Mouse (Mus musculus): ENCODE measurements around the gene Aff3.
A peak's percentile ranks its signal among the peaks of the same experiment; 100 is the strongest.
"Not testable (repeated sequence)": the region's sequence is repeated elsewhere in the genome, so short reads cannot be mapped to it uniquely, and the experiment has no call there.

Gene Aff3

DNA sequence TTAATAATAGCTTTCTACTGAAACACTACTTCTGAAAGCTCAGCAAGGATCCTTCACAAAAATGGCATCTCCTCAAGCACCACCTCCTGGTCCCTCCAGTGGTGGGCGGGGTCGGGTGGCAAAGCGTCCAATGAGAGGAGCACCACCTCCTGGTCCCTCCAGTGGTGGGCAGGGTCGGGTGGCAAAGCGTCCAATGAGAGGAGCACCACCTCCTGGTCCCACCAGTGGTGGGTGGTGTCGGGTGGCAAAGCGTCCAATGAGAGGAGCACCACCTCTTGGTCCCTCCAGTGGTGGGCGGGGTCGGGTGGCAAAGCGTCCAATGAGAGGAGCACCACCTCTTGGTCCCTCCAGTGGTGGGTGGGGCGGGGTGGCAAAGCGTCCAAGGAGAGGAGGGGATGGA lies 234.4 kb downstream of the Aff3 start:
- DNase-seq: not testable (repeated sequence)

DNA sequence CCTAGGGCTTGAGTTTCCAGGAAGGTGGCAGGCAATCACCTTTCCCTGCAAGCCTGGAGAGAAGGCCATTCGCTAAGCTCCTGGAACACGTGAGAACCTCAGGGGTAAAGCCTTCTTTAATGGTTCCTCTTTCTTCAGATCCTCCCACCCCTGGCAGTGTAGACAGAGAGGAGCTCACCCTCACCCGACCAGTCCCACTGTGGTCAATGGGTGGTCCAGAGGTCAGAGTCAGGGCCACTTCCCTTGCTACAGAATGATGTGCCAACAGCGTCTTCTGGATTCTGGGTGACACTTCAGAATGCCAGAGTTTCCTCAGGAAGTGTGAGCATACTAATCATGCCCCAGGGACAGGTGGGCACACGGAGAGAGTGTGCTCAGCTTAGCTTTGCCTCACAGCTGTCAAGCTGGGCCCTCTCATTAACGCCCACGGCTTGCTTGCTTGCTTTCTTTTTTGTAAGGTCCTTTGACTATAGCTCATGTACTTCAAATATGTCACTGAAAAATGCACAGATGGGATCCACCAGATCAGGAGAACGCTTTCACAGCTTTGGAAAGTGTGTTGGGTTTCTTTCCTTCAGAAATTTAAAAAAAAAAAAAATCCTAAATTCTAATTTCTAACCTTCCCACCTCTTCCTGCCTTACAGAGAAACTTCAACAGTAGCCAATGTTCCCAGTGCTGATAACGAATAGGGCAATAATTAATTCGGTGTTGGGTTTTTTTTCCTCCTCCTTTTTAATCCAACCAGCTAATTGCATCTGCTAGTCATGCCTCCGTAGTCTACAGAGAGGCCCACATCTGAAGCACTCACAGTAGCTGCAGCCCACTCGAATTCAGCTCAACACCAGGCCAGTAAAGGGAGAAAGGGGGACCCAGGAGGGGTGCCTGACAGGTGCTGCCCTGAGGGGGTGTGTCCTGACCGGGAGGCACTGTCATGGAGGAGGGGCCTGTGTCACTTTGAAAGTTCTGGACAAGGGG lies 235.8 kb downstream of the Aff3 start:
- peak; percentile 35 for DNase-seq

DNA sequence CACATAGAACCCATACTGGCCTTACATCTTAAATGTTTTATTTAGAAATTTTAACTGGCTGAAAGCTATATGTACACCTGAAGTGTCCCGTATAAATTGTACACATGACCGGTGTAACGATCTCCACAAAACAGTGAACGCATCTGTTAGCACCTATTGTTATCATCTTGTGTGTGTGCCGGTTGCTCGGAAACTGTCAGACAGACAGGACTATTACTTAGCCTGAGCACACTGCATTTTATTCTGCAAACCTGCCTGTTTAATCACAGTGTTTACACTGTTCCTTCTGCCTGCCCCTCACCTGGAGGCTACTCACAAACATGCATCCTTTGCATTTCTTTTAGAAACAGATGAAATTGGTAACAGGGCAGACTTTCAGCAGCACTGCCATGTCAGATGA lies 241.8 kb downstream of the Aff3 start:
- no peak for DNase-seq

DNA sequence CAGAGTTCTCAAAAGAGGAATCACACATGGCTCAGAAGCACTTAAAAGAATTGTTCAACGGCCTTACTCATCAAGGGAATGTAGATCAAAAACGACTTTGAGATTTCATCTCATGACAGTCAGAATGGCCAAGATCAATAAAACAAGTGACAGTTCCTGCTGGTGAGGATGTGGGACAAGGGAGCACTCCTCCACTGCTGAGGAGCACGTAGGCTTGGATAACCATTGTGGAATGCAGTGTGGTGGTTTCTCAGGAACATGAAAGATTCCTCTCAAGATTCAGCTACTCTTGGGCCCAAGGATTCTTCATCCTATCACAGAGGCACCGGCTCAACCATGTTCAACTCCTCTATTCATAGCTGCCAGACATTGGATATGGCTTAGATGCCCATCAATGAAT lies 245.4 kb downstream of the Aff3 start:
- no peak for DNase-seq

DNA sequence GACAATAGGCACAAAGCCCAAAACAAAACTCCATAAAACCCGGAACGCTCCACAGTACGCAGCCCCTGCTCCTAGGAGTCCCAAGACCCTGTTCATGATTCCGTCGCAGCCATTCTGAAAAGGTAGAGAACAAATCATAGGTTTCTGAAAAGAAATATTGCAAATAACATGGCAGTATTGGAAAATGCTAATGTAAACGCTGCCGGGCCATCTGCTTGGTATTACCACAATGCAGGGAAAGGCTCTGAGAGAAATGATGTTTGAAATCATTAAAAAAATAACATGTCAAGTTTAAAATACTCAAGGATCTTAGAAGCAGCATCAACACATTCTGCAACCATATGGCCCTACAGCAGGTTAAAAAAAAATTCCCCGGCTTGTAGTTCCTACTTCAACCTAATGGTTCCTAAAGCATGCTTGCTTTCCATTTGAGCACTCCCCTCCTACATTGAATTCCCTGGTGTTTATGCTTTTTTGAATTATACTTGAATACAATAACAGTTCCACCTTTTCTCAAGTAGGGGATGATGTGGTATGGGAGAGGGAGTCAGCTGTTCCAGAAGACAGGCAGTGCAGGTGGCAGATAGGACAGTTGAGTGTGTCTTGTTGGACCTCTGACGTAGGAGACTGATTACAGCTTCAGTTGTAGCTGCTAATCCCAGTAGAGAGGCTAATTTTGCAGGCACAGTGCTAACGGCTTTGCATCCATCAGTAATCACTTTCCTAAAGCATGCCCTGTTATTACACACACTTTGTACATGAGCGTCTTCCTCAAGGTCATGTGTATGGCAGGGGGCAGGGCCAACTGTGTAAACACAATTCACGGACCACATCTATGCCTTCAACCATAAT lies 246.3 kb downstream of the Aff3 start:
- DNase-seq: no peak

DNA sequence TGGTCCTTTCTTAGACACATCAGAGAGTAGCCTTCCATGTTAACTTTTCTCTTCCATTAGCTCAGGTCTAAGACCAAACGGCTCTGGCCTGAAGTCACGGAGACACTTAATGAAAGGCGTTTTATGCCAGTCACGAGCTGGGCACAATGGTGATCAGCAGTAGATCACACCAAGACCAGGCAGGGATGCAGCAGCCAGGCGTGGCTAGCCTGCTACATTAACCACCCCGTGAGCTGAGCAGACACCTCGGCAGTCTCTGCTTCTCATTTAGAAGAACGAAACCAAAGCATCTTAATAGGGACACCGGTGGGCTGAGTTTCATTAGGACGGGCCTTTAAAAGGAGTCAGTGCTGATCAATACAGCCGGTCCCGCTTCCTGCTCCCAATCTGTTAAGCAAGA lies 247.6 kb downstream of the Aff3 start:
- no peak for DNase-seq

DNA sequence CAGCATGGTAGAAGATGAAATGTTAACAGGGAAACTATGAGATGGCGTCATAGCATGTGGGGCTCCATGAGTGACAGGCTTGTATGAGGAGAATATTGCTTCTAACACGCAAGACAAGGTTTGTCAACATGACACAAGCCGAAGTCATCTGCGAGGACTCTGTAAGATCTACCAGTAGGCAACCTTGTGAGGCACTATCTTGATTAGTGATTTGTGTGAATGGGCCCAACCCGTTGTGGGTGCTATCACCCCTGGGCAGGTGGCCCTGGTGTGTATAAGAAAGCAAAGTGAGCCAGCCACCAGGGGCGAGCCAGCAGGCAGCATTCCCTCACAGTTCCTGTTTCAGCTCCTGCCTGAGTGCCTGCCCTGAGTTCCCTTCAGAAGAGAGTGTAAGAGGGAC lies 249.2 kb downstream of the Aff3 start:
- no peak for DNase-seq

DNA sequence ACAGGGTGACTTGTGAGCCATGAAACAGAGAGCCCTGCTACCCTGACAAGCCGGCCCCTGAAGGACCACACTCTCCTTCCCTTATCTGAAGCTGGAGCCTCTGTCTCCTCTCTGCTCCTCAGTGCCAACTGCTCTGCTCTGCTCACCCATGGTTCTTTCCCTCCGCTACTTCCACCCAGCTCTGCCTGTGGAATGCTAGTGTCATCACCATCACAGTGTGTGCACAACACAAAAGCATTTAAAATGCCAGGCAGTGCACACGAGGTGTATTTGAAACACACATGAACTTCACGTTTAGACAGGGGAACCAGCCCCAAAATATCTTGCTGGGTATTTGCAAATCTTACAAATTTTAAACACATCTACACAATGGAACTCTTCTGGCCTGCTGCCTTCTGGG lies 253.6 kb downstream of the Aff3 start:
- DNase-seq: no peak

DNA sequence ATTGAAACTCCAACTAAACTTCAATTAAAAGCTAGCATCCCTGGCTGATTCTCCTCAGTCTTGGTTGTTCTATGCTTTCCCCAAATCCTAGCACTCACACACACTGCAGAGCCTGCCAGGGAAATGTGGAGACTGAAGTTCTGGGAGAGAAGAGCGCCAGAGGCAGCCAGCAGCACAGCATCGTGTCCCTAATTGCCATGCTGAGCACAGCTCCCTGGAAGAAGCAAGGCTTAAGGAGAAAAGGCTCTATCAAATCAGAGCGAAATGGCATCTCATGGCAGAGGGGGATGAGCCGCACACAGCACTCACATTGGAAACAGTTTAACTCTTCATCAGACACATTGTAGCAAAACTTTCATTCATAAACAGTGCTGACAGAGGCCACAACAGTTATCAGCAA lies 254.3 kb downstream of the Aff3 start:
- no peak for DNase-seq

DNA sequence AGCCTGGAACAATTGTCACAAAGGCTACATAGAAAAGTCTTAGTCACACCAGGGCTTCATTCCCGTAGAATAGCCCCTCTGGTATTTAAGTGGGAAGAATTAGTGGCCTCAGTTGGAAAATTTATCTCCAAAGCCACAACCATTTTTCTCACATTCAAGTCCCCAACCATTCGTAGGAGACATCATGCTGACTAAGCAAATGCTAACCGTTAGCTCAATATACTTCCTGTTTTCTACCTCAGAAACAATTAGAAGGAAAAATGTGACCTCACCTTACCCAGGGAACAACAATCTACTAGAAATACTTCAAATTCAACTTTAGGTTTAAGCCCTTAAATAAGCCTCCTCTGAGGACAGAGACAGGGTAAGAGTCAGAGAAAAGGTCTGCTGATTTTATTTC lies 256.5 kb downstream of the Aff3 start:
- DNase-seq: no peak

DNA sequence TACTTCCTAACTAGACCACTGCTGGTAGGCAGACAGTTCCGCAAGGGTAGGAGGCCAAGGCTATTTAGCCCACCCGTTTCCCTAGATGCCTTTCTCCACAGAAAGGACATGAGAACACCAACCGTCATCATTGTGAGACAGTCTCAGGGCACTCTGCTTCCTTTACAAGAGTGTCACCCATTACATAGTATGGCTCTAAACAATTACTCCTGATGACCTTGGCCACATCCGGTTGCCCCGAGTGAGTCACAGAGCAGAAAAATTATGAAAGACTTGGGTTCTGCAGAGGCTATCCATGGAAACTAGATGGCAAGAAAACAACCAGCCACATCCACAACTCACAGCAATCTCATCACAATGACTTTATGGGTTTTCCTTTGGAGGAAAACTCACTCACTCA lies 261.0 kb downstream of the Aff3 start:
- DNase-seq: no peak

DNA sequence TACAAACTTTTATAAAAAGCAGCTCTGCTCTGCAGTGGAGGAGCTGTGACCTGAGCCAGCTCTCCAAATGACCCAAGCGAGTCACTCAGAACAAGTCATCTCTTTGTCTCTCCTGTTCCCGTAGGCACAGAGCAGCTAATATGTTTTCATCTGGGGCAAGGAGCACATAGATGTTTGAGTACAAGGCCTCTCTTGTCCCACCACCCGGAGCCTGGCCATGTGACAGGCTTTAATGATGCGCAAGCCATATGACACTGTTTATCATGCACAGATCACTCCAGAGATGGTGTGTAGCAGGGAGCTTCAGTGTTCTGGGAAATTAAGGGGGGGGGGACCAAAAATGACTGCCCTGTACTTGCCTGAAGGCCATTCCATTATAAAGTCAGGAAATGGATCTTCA lies 262.9 kb downstream of the Aff3 start:
- DNase-seq: peak; percentile 85

DNA sequence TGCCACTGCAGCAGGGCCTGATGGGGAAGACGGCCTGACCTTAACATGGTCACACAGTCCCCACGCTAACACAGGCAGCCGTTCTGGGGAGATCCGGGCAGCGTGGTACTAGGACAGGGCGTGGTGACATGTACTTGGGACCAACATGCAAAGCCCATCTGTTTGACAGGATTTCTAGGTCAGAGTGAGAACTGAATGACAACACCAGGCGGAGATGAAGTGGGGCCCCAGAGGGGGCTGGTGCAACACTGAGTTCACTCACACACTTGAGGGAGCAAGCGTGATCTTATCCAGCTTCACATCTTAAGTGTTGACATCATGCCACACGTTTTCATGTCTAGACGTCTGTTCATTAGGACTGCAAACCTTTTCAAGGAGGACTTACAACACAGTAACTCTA lies 265.5 kb downstream of the Aff3 start:
- DNase-seq: peak; percentile 61

DNA sequence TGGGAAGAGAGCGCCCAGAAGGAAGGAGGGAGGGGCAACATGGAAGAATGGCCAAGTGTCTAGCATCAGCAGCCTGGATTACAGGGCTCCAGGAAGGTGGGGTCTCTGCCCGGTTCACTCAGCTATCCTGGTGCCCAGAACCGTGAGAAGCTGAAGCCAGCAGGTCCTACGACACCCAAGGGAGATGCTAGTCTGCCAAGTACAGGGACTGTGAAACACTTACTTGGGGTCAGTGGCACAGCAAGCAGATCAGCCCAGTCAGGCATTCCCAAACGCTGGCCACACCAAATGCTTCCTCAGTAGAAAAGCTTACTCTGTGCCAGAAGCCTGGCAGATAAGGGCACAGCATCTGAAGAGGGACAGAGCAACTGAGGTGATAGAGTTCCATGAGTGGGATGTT lies 266.2 kb downstream of the Aff3 start:
- DNase-seq: no peak

DNA sequence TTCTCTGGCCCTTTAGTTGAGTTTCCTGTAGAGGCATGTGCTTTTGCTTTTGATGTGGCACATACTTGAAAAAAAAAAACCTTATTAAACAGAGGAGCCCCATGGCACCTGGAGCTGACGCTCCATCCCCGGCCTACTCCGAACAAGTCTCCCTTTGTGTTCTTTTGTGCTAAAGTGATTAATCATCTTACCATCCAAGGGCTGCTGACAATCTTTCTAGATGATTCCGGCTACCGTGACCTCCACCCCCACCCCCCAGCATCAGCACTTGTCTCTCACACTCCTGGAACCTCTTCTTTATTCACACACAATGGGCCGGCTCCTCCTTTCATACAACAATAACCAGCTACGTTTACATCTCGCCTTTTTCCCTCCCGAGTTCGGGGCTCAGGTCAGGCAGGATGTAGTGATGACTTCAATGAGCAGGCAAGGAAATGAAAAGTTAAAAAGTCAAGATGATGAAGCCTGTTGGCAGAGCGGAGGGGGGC lies 269.5 kb downstream of the Aff3 start:
- DNase-seq: peak; percentile 70

DNA sequence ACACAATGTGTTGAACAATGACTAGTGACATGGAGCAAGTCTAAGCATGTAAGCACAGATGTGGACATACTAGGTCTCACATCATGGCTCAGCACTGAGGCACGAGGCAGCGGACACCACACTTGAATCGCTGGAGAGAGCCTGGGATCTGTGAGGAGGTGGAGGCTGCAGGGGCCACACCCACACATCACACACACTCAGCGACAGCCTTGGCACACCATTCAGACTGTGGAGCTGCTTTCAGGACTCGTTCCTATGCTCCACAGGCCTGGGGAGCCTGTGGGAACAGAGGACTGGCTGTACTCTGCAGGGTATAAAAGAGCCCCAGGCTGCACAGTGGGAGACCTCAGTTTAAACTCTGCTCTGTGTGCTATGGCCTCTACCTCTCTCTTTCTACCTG lies 270.3 kb downstream of the Aff3 start:
- DNase-seq: peak; percentile 50

DNA sequence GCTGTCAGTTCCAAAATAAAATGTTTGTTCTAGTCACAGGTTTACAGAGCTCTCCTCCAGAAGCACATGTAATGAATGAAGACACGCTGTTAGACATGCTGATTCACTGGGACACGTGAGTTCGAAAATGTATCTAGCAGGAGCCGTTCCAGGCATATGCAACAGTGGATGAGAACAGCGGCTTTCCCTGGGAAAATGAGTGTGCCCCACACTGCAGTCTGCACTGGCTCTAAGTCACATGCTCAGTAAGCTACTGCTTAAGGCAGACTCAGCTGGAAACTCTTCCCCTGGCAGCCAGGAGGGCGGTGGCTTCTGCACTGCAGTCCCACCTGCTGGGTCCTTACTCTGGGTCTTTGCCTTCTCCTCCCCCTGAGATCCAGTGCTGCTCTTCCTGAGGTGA lies 271.2 kb downstream of the Aff3 start:
- peak; percentile 57 for DNase-seq

DNA sequence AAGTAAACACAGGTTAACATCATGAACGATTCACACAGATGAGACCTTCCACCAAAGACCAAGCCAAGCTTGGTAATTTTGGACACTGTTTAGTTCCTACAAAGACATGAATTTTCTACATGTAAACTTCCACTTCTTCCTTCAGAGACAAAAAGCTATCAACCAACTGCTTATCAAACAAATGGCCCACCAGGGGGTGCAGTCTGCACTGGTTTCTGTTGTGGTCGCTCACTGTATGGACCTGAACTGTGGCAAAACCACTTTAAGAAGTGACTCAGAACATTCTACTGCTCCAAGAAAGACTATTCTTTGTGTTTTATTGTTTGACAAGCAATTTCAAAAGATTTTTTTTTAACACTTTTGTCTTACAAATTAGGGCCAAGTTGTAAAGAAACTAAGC lies 271.8 kb downstream of the Aff3 start:
- DNase-seq: peak; percentile 84

DNA sequence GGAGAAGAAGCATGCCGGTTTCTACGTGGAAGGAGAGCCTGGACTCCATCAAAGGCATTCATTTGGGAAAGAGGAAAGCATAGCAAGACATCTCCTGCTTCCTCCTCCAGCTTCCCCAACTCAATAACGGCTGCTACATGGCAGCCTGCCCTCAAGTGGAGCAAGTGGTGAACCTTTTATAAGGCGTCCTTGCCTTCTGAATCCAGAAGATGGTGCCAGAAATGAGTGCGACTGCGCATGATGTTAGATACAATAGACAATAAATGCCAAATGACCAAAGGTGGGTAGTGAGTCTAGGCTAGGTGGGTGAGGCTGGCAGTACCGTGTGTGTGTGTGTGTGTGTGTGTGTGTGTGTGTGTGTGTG lies 273.9 kb downstream of the Aff3 start:
- DNase-seq: peak; percentile 66

DNA sequence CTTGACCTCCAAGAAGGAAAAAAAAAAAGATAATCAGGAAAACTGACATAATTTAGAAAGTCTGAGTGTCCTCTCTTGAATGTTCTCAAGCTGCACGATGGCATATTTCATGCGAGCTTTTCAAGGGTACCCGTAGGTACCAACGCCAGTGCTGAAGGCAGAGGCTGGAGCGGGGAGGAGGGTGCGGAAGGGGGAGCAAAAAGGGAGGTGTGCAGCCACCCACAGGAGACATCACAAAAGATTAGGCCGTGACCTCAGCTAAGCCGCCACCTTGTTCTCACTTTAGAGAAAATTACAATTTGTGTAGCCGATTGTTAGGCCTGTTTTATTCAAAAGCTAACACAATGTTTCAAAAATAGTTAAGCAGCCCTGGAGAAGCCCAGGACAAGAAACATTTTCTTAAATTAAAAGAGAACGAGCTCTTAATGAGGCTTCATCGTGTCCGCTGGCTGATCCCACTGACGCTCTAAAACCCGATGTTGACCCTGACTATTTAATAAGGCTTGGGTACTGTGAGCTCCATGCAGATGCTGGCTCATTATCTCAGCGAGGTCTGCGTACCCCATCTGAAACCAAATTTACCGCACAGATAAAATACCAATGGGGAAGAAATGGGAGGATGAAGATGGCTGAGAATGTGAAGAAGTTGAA lies 274.4 kb downstream of the Aff3 start:
- DNase-seq: peak; percentile 55

DNA sequence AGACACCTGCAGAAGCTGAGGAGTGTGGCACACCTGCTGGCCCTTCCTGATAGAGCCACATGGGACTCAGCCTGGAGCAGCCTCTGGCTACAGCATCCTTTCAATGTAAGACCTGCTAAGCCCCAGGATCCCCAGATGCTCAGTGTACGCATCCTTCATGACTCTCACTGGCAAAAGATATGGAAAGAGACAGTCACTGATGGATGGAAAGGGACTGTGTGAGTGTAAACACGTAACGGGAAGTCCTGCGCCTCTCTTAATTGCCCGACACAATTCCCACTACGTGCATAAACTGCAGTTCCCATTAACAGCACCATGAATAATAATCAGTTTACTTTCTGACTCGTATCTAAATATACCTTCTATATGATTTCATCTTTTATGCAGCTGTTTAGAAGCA lies 275.2 kb downstream of the Aff3 start:
- no peak for DNase-seq

DNA sequence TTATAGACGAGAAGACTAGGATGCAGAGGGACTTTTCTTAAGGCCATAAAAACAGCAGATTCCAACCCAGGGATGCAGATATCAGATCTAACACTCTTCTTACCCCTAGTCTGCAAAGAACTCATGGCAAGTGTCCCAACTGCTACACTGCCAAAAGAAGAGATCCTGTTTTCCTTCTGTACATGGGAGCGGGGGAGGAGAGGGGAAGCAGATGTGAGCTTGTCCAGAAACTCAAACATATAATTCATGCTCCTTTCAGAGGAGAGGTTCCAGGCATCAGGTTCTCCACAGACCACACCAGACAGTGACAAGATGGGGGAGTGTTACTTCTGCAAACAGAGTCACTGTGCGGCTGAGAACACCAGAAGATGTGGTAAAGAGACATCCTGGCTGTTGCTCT lies 276.3 kb downstream of the Aff3 start:
- DNase-seq: no peak

DNA sequence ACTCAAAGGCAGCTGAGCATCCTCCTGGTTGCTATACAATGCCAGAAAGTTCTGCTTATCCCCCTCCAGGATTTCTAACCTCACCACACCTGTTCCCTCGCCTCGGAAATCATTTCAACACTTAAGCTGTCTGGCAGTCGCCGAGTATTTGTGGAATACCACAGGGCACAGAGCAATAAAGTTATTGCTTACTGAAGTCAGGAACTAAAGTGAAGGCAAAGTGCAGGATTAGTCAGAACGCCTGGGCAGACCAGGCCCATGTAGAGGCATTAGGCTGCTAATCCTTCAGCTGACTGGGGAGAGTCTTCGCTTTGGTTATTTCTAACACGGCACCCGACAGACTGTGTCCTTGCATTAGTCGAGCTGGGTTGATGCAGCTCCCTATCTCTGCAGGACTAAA lies 277.3 kb downstream of the Aff3 start:
- DNase-seq: no peak
